Mouse (Mus musculus) neural tube, embryonic 11.5 days (tissue): ENCODE results near the gene Vps11. TPM values are rescaled to one million over a fixed set of nuclear protein-coding genes. Genes with fewer than 3 reads are reported as not detected.
"Not testable (repeated sequence)": the region's sequence is repeated elsewhere in the genome, so short reads cannot be mapped to it uniquely, and the experiment has no call there.

Experiments used
- ATAC-seq: fragments of 200-750 bp; cut with Nextera tagmentation; 2 replicates; pipeline ENCODE4 v1.8.0; 2017; ENCODE audit warnings: moderate number of reproducible peaks, mild to moderate bottlenecking, moderate TSS enrichment, moderate library complexity; ENCODE audit not compliant: insufficient read depth, low FRiP score, low TSS enrichment
- DNase-seq: peaks from one replicate; pipeline ENCODE4 v3.0.0-alpha.2; 2015; ENCODE audit warnings: low spot score
- H3K27ac ChIP-seq: fragments of 300-500 bp; sonication (generic); 2 replicates; pipeline ENCODE4 v1.5.1; 2014; ENCODE audit warnings: low read depth, mild to moderate bottlenecking, low read length
- H3K27me3 ChIP-seq: fragments of 300-500 bp; sonication (generic); 2 replicates; pipeline ENCODE4 v1.6.1; 2014; ENCODE audit warnings: mild to moderate bottlenecking, low read length, mixed read lengths; ENCODE audit not compliant: control insufficient read depth, insufficient read depth
- H3K36me3 ChIP-seq: fragments of 300-500 bp; sonication (generic); 2 replicates; pipeline ENCODE4 v1.6.1; 2014; ENCODE audit warnings: mild to moderate bottlenecking, low read length, moderate library complexity, mixed read lengths; ENCODE audit not compliant: control insufficient read depth, insufficient read depth
- H3K4me1 ChIP-seq: fragments of 300-500 bp; sonication (generic); 2 replicates; pipeline ENCODE4 v1.6.1; 2014; ENCODE audit warnings: low read length, mixed read lengths; ENCODE audit not compliant: control insufficient read depth, insufficient read depth
- H3K4me2 ChIP-seq: fragments of 300-500 bp; sonication (generic); 2 replicates; pipeline ENCODE4 v1.6.1; 2014; ENCODE audit warnings: low read depth, mild to moderate bottlenecking, moderate library complexity
- H3K4me3 ChIP-seq: fragments of 300-500 bp; sonication (generic); 2 replicates; pipeline ENCODE4 v1.5.1; 2014; ENCODE audit warnings: low read depth, low read length
- H3K9ac ChIP-seq: fragments of 300-500 bp; sonication (generic); 2 replicates; pipeline ENCODE4 v1.6.1; 2014; ENCODE audit warnings: mild to moderate bottlenecking, low read length
- H3K9me3 ChIP-seq: fragments of 300-500 bp; sonication (generic); 2 replicates; pipeline ENCODE4 v1.6.1; 2016; ENCODE audit warnings: low read length; ENCODE audit not compliant: control insufficient read depth
- WGBS: fragments of 180-500 bp; shearing (Covaris S2); extraction: QIAGEN DNeasy Blood & Tissue Kit; methylation state at CpG from one replicate; pipeline ENCODE4 v1.1.7; 2014; 5-methylcytosine and 5-hydroxymethylcytosine counted together
- polyA plus RNA-seq: library from polyadenylated mRNA; unstranded; fragments of >200 nt; fragmentation: Nextera tagmentation; extraction: Ambion mirVana; gene quantifications from 2 replicates; pipeline ENCODE4 v1.2.1, GENCODE M21; 2014

Vps11 gene
- polyA plus RNA-seq: 29.3 and 32.9 TPM in 2 replicates

DNA sequence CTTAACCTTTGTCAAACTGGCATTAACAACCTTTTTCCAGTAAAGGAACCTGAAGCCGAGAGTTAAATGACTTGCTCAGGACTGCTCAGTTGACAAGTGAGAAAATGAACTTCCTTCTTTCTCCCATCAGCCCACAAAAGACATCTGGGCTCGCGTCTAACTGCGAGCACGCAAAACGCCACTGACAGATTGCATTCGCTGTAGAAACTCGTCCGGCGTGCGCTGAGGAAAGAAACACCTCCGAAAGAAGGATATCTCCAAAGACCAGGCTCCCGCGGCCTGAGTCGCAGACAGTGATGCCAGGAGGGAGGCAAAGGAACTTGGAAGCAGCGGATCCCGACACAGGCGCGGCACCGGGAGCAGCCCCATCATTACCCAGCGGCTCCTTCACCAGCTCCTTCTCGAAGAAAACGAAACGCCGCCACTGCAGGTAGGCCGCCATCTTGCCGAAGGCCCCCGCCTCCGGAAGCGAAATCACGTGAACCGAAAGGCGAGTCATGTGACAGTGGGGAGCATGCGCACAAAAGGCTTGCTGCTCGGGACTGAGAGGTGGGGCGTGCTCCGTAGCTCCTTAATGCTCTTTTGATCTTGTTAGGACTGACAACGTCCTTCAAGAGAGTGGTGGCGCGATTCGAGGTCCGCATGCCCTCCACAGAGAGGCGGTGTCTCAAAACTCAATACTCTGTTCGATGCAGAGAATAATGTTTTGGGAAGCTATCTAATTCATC lies at the start of gene Vps11:
Vps11 (minus strand) TSS at position 481 of the 728 bp plus-strand sequence.
- Histone ChIP-seq H3K4me2 (peak within 1 kb of the TSS; percentile 60), H3K9ac (peak within 1 kb of the TSS; percentile 83), H3K4me1 (peaks cover 6% of the 10 kb centered on the region; the same call in 1 of the 2 replicates), H3K9me3 (no peaks in the 10 kb centered on the region), H3K4me3 (peak within 1 kb of the TSS; percentile 86), H3K36me3 (peaks cover 3% of the 10 kb centered on the region), H3K27ac (peak within 1 kb of the TSS; percentile 53; the same call in 1 of the 2 replicates), H3K27me3 (no peaks in the 10 kb centered on the region)
- WGBS: under 1% methylated on average over 44 of the region's 44 CpGs
- peak; percentile 80; the same call in 1 of the 2 replicates for ATAC-seq
- DNase-seq: peak; percentile 96

GRCm38 (mm10) chr9:44410647-44411336 lies 49.3 kb upstream of the Vps11 start:
- H3K4me3 ChIP-seq: no peak overlapping the region
- H3K4me1 ChIP-seq: no peaks in the 10 kb centered on the region
- ATAC-seq: no peak
- H3K4me2 ChIP-seq: no peak overlapping the region
- H3K27ac ChIP-seq: no peak overlapping the region
- WGBS: 79% methylated on average over 2 of the region's 2 CpGs
- H3K9me3 ChIP-seq: no peaks in the 10 kb centered on the region
- DNase-seq: no peak
- H3K9ac ChIP-seq: no peak overlapping the region
- peaks cover 9% of the 10 kb centered on the region for H3K36me3 ChIP-seq
- no peaks in the 10 kb centered on the region for H3K27me3 ChIP-seq

DNA sequence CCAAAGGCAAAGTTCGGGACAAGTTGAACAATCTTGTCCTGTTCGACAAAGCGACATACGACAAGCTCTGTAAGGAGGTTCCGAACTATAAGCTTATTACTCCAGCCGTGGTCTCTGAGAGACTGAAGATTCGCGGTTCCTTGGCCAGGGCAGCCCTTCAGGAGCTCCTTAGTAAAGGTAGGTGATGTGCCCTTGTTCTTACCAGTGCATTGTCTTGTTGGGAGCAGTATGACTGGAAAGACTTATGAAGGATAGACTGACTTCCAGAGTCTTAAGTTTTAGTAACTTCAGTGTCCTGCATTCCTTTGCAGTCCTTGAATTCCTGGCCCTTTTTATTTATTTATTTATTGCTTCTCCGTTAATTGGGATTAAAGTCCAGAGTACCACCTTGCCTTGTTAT lies 47.2 kb upstream of the Vps11 start:
- H3K4me1 ChIP-seq, H3K9me3 ChIP-seq, H3K27me3 ChIP-seq, H3K27ac ChIP-seq, DNase-seq, ATAC-seq: not testable (repeated sequence)
- Histone ChIP-seq H3K9ac (0 out of 2 replicates have a peak overlapping the region, but pooled peaks have one; percentile 88), H3K4me2 (peak overlapping the region; percentile 38), H3K36me3 (peaks cover 13% of the 10 kb centered on the region), H3K4me3 (peak overlapping the region; percentile 91)
- WGBS: 83% methylated on average over 9 of the region's 9 CpGs

GRCm38 (mm10) chr9:44407752-44408097 lies 46.3 kb upstream of the Vps11 start:
- Histone ChIP-seq H3K27ac (peak overlapping the region; percentile 84; the same call in 1 of the 2 replicates), H3K27me3 (no peaks in the 10 kb centered on the region), H3K4me1 (no peaks in the 10 kb centered on the region), H3K9ac (peak overlapping the region; percentile 88), H3K4me2 (peak overlapping the region; percentile 38), H3K4me3 (peak overlapping the region; percentile 91), H3K36me3 (peaks cover 16% of the 10 kb centered on the region), H3K9me3 (no peaks in the 10 kb centered on the region)
- ATAC-seq (no peak), DNase-seq (no peak)
- WGBS: under 1% methylated on average over 24 of the region's 24 CpGs

- ATAC-seq: peak; percentile 93
- H3K9me3 ChIP-seq: no peaks in the 10 kb centered on the region
- peak within 1 kb of the TSS; percentile 58 for H3K4me2 ChIP-seq
- H3K27me3 ChIP-seq: no peaks in the 10 kb centered on the region
- peak within 1 kb of the TSS; percentile 88 for H3K9ac ChIP-seq
- no peaks in the 10 kb centered on the region for H3K4me1 ChIP-seq
- peak; percentile 96 for DNase-seq
- peaks cover 16% of the 10 kb centered on the region for H3K36me3 ChIP-seq
- H3K4me3 ChIP-seq: peak within 1 kb of the TSS; percentile 91
- under 1% methylated on average over 51 of the region's 51 CpGs for WGBS
- H3K27ac ChIP-seq: peak within 1 kb of the TSS; percentile 84
Measured at GRCm38 (mm10) chr9:44406906-44407751, 45.7 kb upstream of the Vps11 start, which contains the start of the genes Rps25 and Trappc4. Rps25 (plus strand) TSS chr9:44407139. Trappc4 (minus strand) TSS chr9:44407600.

DNA sequence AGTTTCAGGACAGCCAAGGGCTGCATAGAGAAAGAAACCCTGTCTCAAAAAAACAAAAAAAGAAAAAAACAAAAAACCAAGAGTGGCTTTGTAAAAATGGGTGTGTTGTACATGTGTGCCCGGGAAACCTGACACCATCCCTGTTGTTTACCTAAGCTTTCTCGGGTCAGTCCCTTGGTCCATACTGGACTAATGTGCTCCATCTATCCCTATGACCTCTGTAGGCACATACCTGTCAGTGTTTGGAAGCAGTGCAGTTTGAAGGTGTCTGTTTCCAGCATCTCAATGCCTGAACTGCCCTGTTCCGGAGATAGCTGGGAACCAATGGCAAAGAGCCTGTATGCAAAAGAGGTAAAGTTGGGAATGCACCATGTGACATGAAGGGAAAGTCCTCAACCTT lies 43.5 kb upstream of the Vps11 start:
- Histone ChIP-seq H3K9me3 (no peaks in the 10 kb centered on the region), H3K4me3 (no peak overlapping the region), H3K4me2 (no peak overlapping the region), H3K27ac (no peak overlapping the region), H3K36me3 (peaks cover 23% of the 10 kb centered on the region), H3K9ac (no peak overlapping the region), H3K27me3 (no peaks in the 10 kb centered on the region), H3K4me1 (no peaks in the 10 kb centered on the region)
- ATAC-seq (no peak), DNase-seq (no peak)
- 84% methylated on average over 3 of the region's 3 CpGs for WGBS

DNA sequence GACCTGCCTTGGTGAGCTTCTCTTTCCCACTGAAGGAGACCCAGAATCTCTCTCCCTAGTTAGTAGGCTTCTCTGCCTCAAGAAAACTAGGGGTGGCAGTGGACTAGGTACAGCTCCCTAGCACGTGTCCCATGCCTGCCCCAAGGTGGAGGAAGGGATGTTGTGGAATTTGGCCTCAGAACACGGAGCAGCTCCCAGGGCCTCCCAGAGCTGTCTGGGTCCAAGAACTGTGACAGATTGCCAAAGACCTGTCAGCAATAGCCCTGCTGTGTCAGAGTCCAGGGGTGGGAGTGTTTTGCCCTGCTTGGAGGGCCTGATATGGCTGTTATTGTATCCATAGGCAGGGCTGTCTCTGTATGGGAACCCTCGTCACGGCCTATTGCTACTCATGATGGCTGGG lies 39.6 kb upstream of the Vps11 start:
- H3K4me2 ChIP-seq: no peak overlapping the region
- no peak for ATAC-seq
- no peak overlapping the region for H3K27ac ChIP-seq
- H3K4me3 ChIP-seq: no peak overlapping the region
- H3K36me3 ChIP-seq: peaks cover 19% of the 10 kb centered on the region
- no peaks in the 10 kb centered on the region for H3K27me3 ChIP-seq
- 82% methylated on average over 4 of the region's 4 CpGs for WGBS
- peaks cover 7% of the 10 kb centered on the region; the same call in 1 of the 2 replicates for H3K4me1 ChIP-seq
- DNase-seq: no peak
- H3K9ac ChIP-seq: no peak overlapping the region
- no peaks in the 10 kb centered on the region for H3K9me3 ChIP-seq

GRCm38 (mm10) chr9:44399795-44400114 lies 38.3 kb upstream of the Vps11 start:
- 93% methylated on average over 6 of the region's 6 CpGs for WGBS
- DNase-seq (no peak), ATAC-seq (no peak)
- Histone ChIP-seq H3K9me3 (no peaks in the 10 kb centered on the region), H3K4me1 (peaks cover 7% of the 10 kb centered on the region; the same call in 1 of the 2 replicates), H3K4me2 (no peak overlapping the region), H3K27me3 (no peaks in the 10 kb centered on the region), H3K36me3 (peaks cover 19% of the 10 kb centered on the region), H3K4me3 (no peak overlapping the region), H3K27ac (no peak overlapping the region), H3K9ac (no peak overlapping the region)
